Mouse (Mus musculus): Measurements from ENCODE around the gene Cacna2d1. TPM values are rescaled to one million over a fixed set of nuclear protein-coding genes. Genes with fewer than 3 reads are reported as not detected.

Gene Cacna2d1
- polyA plus RNA-seq, 2 experiments = 0.20 to 0.22 TPM

DNA sequence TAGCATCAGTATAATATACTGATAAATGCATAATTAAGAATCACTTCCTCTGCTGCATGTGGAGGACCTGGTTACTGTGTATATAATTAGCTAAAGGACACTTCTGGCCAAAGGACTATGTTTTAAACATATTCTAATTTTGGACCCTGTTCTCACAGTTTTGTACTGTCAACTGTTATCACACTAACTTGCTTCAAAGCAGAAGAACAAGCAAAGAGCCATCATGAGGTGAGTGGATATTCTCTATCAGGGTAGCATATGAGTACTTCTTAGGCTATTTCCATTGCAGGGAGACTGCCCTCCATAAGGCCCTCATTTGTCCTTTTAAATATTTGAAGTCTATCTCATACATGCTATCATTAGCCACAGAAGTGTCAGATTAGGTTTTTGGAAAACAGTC, 480.2 kb downstream of the Cacna2d1 start:
- Histone ChIP-seq H3K4me2 (ENCODE audit: low read depth) (no peak overlapping the region), H3K27ac (no peak overlapping the region), H3K4me3 (ENCODE audit: insufficient read depth in 1 of 2, low read depth in 2 of 2, low read length in 2 of 2) (no peak overlapping the region), H3K9me3 (ENCODE audit: control insufficient read depth, low read length) (no peaks in the 10 kb centered on the region), H3K4me1 (replicated peaks; ENCODE audit: control insufficient read depth in 2 of 2, insufficient read depth in 2 of 2, low read length in 1 of 2) (0 out of 4 replicates have a peak, but pooled peaks cover 0 to 2% of the 10 kb centered on the region in 2 experiments), H3K36me3 (replicated peaks; ENCODE audit: control insufficient read depth, insufficient read depth, low read depth) (no peaks in the 10 kb centered on the region), H3K27me3 (ENCODE audit: control insufficient read depth, insufficient read depth, low read length) (no peaks in the 10 kb centered on the region), H3K9ac (replicated peaks) (no peak overlapping the region)
- no peak for ATAC-seq (ENCODE audit: insufficient read depth)
- no peak for DNase-seq (ENCODE audit: low read depth in 3 of 3, low spot score in 3 of 3)
- TF ChIP-seq EP300 (IDR thresholded peaks at IDR 0.05; ENCODE audit: low read depth) (no peak), CTCF (IDR thresholded peaks at IDR 0.05; ENCODE audit: low read depth) (no peak)

- Histone ChIP-seq H3K27ac (no peak overlapping the region), H3K36me3 (replicated peaks; ENCODE audit: control insufficient read depth, insufficient read depth, low read depth) (no peaks in the 10 kb centered on the region), H3K4me3 (ENCODE audit: insufficient read depth in 1 of 2, low read depth in 2 of 2, low read length in 2 of 2) (no peak overlapping the region), H3K9ac (replicated peaks) (no peak overlapping the region), H3K27me3 (ENCODE audit: control insufficient read depth, insufficient read depth, low read length) (no peaks in the 10 kb centered on the region), H3K4me2 (ENCODE audit: low read depth) (no peak overlapping the region), H3K4me1 (replicated peaks; ENCODE audit: control insufficient read depth in 2 of 2, insufficient read depth in 2 of 2, low read length in 1 of 2) (no peaks in the 10 kb centered on the region), H3K9me3 (ENCODE audit: control insufficient read depth, low read length) (no peaks in the 10 kb centered on the region)
- DNase-seq (ENCODE audit: low read depth in 3 of 3, low spot score in 3 of 3) (no peak), ATAC-seq (ENCODE audit: insufficient read depth) (no peak)
- WGBS (ENCODE audit: insufficient replicate concordance) = 61% methylated on average over 1 of the region's 1 CpGs
- TF ChIP-seq CTCF (IDR thresholded peaks at IDR 0.05; ENCODE audit: low read depth) (no peak), EP300 (IDR thresholded peaks at IDR 0.05; ENCODE audit: low read depth) (no peak)
Observed at GRCm38 (mm10) chr5:16417996-16418395, 483.5 kb downstream of the Cacna2d1 start.

- Histone ChIP-seq H3K36me3 (replicated peaks; ENCODE audit: control insufficient read depth, insufficient read depth, low read depth) (no peaks in the 10 kb centered on the region), H3K4me1 (replicated peaks; ENCODE audit: control insufficient read depth in 2 of 2, insufficient read depth in 2 of 2, low read length in 1 of 2) (no peaks in the 10 kb centered on the region), H3K9ac (replicated peaks) (no peak overlapping the region), H3K27me3 (ENCODE audit: control insufficient read depth, insufficient read depth, low read length) (no peaks in the 10 kb centered on the region), H3K27ac (no peak overlapping the region), H3K4me2 (ENCODE audit: low read depth) (no peak overlapping the region), H3K4me3 (ENCODE audit: insufficient read depth in 1 of 2, low read depth in 2 of 2, low read length in 2 of 2) (no peak overlapping the region), H3K9me3 (ENCODE audit: control insufficient read depth, low read length) (no peaks in the 10 kb centered on the region)
- TF ChIP-seq CTCF (IDR thresholded peaks at IDR 0.05; ENCODE audit: low read depth) (no peak), EP300 (IDR thresholded peaks at IDR 0.05; ENCODE audit: low read depth) (no peak)
- WGBS (ENCODE audit: insufficient replicate concordance) = 63% methylated on average over 3 of the region's 3 CpGs
- DNase-seq (ENCODE audit: low read depth in 3 of 3, low spot score in 3 of 3) (no peak), ATAC-seq (ENCODE audit: insufficient read depth) (no peak)
Observed at GRCm38 (mm10) chr5:16418504-16418903, 484.0 kb downstream of the Cacna2d1 start.

Other genes starting within 250 kb of the Cacna2d1 start
- gene Speer4c, start 220.4 kb upstream of the Cacna2d1 start, polyA plus RNA-seq (2012; rRNA removed) = not detected in 2 replicates
- gene Speer4c, start 220.4 kb upstream of the Cacna2d1 start, polyA plus RNA-seq (2014; fragmentation: Nextera tagmentation; extraction: Ambion mirVana) = not detected in 2 replicates

Data from liver, embryonic 14.5 days (tissue).